Mouse (Mus musculus): ENCODE results near the gene Retreg3. TPM values are rescaled to one million over a fixed set of nuclear protein-coding genes. Genes with fewer than 3 reads are reported as not detected.
A peak's percentile ranks its signal among the peaks of the same experiment; 100 is the strongest.
"Not testable (repeated sequence)": the region's sequence is repeated elsewhere in the genome, so short reads cannot be mapped to it uniquely, and the experiment has no call there.

Retreg3 gene
- total RNA-seq (2021) = 10 to 100 TPM; 34.2 to 36.3 TPM

DNA sequence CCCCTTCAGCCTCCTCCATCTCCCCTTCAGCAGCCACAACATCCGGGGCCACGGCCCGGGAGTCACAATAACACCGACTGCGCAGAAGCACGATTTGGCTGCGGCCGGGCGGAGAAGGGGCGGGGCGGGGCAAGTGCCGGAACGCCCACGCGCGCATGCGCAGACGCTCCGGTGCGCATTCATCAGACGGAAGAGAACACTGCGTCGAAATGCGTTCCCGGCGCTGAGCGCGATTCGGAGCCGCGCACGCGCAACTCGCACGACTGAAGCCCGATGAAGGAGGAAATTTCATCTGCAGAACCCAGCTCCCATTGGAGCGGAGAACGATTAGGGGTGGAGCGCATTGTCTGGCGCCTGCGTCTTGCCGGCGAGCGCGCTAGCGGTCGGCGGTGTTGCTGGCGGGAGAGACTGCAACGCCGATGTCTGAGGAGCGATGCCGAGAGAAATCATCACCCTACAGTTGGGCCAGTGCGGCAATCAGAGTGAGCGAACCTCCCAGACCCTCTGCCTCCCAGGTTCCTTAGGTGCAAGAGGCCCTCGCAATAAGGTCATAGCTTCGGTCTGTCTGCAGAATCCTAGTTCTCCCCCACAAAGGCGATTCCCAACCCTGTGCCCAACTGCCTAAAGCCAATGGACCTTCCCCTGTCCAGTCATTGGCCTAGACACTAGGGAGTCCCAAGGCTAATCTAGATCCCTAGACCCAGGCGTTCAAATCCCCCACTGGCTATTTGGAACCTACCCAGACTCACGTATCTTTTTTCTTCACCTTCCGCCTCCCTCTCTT, at the start of gene Retreg3, which contains the start of gene Tubg1:
TSS of gene Retreg3 (minus strand) at position 133 of the 784 bp plus-strand sequence.
TSS of gene Tubg1 (plus strand) at position 178 of the 784 bp plus-strand sequence.
- intact Hi-C loops (cut with DNase I) = loop anchor here (1.0 to 2.0 kb wide), 2 partner anchors 23 to 50 kb away; partner anchors contain the start of gene Cntnap1
- peak; percentile 99 for DNase-seq

DNA sequence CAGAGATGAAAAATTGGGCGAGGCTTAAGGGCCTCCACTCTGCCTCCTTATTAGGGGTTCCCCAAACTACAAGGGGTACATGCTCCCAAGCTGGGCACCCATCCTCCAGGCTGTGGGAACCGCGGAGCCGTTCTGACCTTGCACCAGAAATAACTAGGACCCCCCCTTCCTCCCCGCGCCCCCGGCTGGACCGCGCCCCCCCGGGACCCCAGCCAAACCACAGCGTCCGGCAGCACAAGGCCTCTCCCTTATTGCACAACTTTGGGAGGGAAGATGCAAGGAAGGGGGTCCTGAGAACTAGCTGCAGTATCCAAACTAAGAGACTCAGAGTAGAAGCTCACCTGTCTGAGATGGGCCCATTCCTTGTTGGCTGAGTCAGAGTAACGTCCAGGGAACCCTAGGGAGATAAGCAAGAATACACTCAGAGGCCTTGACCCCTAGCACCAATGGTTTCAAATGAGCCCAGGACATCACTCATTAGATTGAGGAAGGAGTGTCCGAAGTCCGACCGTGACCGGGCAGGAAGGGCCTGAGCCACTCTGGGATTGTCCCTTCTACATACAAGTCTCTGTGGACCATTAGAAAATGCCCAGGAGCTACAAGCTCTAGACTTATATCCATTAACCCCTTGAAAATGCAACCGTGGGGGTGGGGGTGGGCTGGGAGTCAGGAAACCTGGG, 48.7 kb upstream of the Retreg3 start:
- intact Hi-C loops (cut with DNase I) = no loop called here
- peak; percentile 63 to 70 for DNase-seq

- DNase-seq = no peak
- intact Hi-C loops (cut with DNase I) = no loop called here
Measured at GRCm38 (mm10) chr11:101167963-101168300, 48.2 kb upstream of the Retreg3 start.

- no peak for DNase-seq
- intact Hi-C loops (cut with DNase I) = no loop called here
Measured at GRCm38 (mm10) chr11:101167211-101167962, 47.7 kb upstream of the Retreg3 start.

GRCm38 (mm10) chr11:101166357-101166756, 46.7 kb upstream of the Retreg3 start:
- DNase-seq = no peak
- intact Hi-C loops (cut with DNase I) = no loop called here

DNA sequence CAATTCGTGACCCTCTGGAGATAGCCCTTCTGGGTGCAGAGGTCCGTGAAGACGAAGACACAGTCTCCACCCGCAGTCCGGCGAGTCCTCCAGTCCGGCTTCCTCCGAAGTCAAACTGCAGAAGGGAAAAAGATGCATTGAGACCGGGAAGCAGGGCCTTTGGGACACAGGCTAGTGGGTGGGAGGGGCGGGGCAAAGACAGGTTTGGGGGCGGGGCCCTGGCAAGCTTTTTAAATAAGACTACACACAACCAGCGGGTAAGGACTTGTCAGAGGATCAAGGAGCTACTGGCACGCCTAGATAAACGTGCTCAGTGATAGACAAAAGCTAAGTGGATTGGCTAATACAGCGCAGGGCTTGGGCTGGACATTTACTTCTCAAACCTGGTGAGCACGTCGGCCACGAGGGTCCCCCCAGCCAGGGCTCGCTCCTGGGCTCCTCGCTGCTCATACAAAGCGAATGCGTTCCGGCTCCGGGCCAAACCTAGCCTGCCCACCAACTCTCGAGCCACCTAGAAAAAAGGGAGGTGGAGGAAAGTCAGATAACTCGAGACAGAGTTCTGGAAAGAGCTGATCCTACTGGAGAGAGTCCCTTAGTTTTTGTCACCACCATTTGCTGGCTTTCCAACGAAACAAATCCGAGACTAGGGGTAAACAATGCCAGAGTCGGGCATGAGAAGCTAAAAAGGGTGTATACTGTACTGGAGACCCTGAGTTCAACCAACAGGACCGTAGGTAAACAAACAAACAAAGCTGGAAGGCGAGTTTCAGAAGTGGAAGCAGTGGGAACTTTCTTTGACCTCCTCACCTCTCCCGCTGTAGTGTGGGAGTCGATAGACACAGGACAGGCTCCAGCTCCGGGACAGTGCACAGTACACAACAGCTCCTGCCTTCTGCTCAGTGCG, 45.2 kb upstream of the Retreg3 start:
- intact Hi-C loops (cut with DNase I) = no loop called here
- no peak for DNase-seq

DNA sequence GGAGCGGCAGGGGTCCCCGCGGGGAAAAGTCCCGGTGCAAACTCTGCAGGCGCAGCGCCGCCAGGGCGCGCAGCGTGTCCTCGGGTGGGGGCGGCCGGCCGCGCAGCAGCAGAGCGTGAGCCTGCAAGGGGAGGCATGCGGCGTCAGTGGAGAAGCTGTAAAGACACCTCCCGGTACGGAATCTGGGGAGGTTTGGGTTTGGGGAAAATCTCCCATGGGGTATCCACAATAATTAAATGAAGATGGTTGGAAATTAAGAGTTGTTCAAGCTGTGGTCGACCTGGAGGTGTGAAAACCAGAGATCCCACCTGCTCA, 44.6 kb upstream of the Retreg3 start:
- intact Hi-C loops (cut with DNase I) = no loop called here
- DNase-seq = no peak

GRCm38 (mm10) chr11:101163476-101164350, 44.0 kb upstream of the Retreg3 start:
- intact Hi-C loops (cut with DNase I) = no loop called here
- DNase-seq = no peak

GRCm38 (mm10) chr11:101162772-101163171, 43.1 kb upstream of the Retreg3 start:
- intact Hi-C loops (cut with DNase I) = no loop called here
- DNase-seq = peak; percentile 69 to 77

GRCm38 (mm10) chr11:101162301-101162700, 42.6 kb upstream of the Retreg3 start:
- intact Hi-C loops (cut with DNase I) = no loop called here
- no peak for DNase-seq

DNA sequence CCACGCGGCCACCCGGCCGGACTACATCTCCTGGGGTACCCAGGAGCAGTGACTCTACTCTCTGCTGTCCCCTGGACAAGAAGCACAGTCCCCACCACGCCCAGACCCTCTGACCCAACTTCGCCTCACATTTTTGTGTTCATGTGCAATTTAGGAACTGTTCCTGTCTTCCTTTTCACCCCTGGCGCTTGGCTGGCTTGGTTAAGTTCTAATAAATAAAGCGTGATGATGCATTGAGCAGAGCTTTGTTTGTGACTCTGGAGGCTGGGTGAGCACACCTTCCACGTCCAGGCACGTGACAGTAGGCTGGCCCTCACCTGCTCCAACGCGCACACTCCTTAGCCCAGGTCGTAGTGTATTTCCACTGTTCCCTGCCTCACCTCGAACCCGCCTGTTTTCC, 41.9 kb upstream of the Retreg3 start:
- intact Hi-C loops (cut with DNase I) = no loop called here
- no peak for DNase-seq

DNA sequence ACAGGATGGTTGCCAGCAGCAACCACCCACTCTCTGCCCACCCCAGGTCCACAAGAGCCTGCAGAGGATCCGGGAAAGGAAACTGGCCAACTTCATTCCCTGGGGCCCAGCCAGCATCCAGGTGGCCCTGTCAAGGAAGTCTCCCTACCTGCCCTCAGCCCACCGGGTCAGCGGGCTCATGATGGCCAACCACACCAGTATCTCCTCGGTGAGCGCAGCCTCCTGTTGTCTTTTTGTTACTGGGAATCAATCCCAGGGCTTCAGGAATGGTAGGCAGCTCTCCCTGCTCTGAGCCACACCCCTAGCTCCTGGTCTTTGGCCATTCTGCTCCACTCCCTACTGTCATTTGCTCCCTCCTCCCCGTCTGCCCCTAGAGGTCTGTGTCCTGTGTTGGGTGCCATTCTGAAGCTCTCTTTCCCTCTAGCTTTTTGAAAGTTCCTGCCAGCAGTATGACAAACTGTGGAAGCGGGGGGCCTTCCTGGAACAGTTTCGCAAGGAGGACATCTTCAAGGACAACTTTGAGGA, 41.4 kb upstream of the Retreg3 start:
- DNase-seq; intact Hi-C loops (cut with DNase I): not testable (repeated sequence)

DNA sequence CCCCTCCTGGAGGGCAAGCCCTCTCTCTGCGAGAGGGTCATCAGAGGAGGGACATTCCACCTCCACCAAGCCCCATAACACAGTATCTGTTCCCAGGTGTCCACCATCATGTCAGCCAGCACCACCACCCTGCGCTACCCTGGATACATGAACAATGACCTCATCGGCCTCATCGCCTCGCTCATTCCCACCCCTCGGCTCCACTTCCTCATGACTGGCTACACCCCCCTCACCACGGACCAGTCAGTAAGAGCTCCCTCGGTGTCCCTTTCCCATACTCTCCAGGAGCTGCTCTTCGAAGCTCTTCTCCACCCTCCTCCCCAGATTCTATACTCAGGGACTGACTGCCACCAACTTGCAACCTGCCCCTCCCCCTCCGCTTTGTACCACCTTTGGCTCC, 40.5 kb upstream of the Retreg3 start:
- intact Hi-C loops (cut with DNase I); DNase-seq: not testable (repeated sequence)

DNA sequence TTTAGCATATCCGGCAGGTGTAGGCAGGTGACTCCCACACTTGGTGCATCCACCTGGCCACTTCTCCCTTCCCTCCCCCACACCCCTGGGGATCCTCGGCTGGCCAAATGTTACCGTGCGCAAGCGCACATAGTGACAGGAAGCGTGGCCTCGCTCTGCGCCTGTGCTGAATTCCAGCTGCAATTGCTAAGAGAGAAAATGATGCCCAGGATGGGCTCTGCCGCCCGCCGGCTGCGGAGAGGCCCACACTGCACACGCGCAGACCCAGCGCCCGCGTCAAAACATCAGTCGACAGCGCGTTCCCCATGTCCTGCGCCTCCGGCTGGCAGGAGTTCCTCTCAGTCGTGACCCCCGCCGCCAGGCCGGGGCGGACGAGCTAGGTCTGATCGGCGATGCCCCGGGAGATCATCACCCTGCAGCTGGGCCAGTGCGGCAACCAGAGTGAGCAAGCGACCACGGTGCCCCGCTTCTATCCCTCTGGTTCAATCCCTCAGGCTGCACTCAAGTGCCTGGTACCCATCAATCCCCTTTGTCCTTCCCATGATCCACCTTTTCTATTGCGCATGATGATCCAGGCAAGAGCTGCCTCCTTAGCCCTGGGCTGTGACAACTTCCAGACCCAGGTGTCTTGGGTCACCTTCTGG, 36.2 kb upstream of the Retreg3 start, which contains the start of gene Tubg2:
TSS of gene Tubg2 (plus strand) at position 180 of the 644 bp plus-strand sequence.
- intact Hi-C loops (cut with DNase I) = no loop called here
- peak; percentile 55 to 59 for DNase-seq

- intact Hi-C loops (cut with DNase I) = no loop called here
- DNase-seq = no peak
Measured at GRCm38 (mm10) chr11:101155151-101155550, 35.5 kb upstream of the Retreg3 start.

DNA sequence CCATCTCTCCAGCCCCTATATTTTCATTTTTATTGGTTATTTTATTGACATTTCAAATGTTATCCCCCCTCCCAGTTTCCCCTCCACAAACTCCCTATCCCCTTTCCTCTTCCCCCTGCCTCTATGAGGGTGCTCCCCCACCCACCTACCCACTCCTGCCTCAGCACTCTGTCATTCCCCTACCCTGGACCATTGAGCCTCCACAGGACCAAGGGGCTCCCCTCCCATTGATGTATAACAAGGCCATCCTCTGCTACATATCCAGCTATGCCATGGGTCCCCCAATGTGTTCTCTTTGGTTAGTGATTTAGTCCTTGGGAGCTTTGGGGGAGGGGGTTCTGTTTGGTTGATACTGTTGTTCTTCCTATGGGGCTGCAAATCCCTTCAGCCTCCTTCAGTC, 35.0 kb upstream of the Retreg3 start:
- no peak for DNase-seq
- intact Hi-C loops (cut with DNase I) = no loop called here

- intact Hi-C loops (cut with DNase I) = no loop called here
Measured at GRCm38 (mm10) chr11:101152825-101153224, 33.1 kb upstream of the Retreg3 start.

GRCm38 (mm10) chr11:101151063-101151462, 31.4 kb upstream of the Retreg3 start:
- intact Hi-C loops (cut with DNase I) = no loop called here
- DNase-seq = no peak

More at GRCm38 (mm10) chr11:101152825-101153224, 33.1 kb upstream of the Retreg3 start:
- DNase-seq = no peak

Measured in heart, postnatal 36 days (tissue).